Mouse (Mus musculus) E14TG2a.4 (cell line): ENCODE measurements around the gene Npsr1.

Source experiments
- H3K27me3 ChIP-seq: 2 replicates; pipeline ENCODE4 v1.6.1; 2014; ENCODE audit warnings: low read length, control low read depth; ENCODE audit not compliant: insufficient read depth
- H3K36me3 ChIP-seq: 2 replicates; pipeline ENCODE4 v1.6.1; 2014; ENCODE audit warnings: low read length, control low read depth; ENCODE audit not compliant: insufficient read depth
- H3K4me1 ChIP-seq: replicated peaks from 2 replicates; pipeline ENCODE4 v1.6.1; 2014; ENCODE audit warnings: low read depth, low read length, control low read depth
- H3K4me3 ChIP-seq: replicated peaks from 2 replicates; pipeline ENCODE4 v1.5.1; 2014; ENCODE audit warnings: mild to moderate bottlenecking, low read length
- H3K9me3 ChIP-seq: 2 replicates; pipeline ENCODE4 v1.6.1; 2014; ENCODE audit warnings: low read length, control low read depth
- CTCF ChIP-seq: conservative IDR thresholded peaks from 2 replicates; pipeline ENCODE4 v1.5.1; 2014; ENCODE audit warnings: low read length
- NANOG ChIP-seq: IDR thresholded peaks from 2 replicates; pipeline ENCODE4 v1.6.1; 2014; ENCODE audit warnings: borderline replicate concordance, low read length, mixed read lengths
- POU5F1 ChIP-seq: IDR thresholded peaks from 2 replicates; pipeline ENCODE4 v1.6.1; 2014; ENCODE audit warnings: low read length, borderline replicate concordance

Gene Npsr1

GRCm38 (mm10) chr9:24097696-24098095 lies at the start of gene Npsr1:
Npsr1 (plus strand) TSS chr9:24097996.
- TF ChIP-seq NANOG (no peak), CTCF (no peak), POU5F1 (no peak)
- Histone ChIP-seq H3K4me3 (no peak within 1 kb of the TSS), H3K9me3 (0 out of 2 replicates have a peak, but pooled peaks cover 1% of the 10 kb centered on the region), H3K4me1 (no peaks in the 10 kb centered on the region), H3K27me3 (no peaks in the 10 kb centered on the region), H3K36me3 (no peaks in the 10 kb centered on the region)

GRCm38 (mm10) chr9:24051538-24051937 lies 46.3 kb upstream of the Npsr1 start:
- no peaks in the 10 kb centered on the region for H3K27me3 ChIP-seq
- no peaks in the 10 kb centered on the region for H3K9me3 ChIP-seq
- no peak overlapping the region for H3K4me3 ChIP-seq
- no peaks in the 10 kb centered on the region for H3K36me3 ChIP-seq
- no peaks in the 10 kb centered on the region for H3K4me1 ChIP-seq
- no peak for TF ChIP-seq NANOG
- no peak for TF ChIP-seq CTCF
- no peak for TF ChIP-seq POU5F1

GRCm38 (mm10) chr9:24063251-24063650 lies 34.5 kb upstream of the Npsr1 start:
- TF ChIP-seq CTCF (no peak), NANOG (no peak), POU5F1 (no peak)
- Histone ChIP-seq H3K36me3 (no peaks in the 10 kb centered on the region), H3K27me3 (no peaks in the 10 kb centered on the region), H3K9me3 (no peaks in the 10 kb centered on the region), H3K4me1 (no peaks in the 10 kb centered on the region), H3K4me3 (no peak overlapping the region)

GRCm38 (mm10) chr9:24071664-24072063 lies 26.1 kb upstream of the Npsr1 start:
- Histone ChIP-seq H3K9me3 (0 out of 2 replicates have a peak, but pooled peaks cover 3% of the 10 kb centered on the region), H3K27me3 (no peaks in the 10 kb centered on the region), H3K4me1 (no peaks in the 10 kb centered on the region), H3K4me3 (no peak overlapping the region), H3K36me3 (no peaks in the 10 kb centered on the region)
- TF ChIP-seq CTCF (no peak), NANOG (no peak), POU5F1 (no peak)

GRCm38 (mm10) chr9:24077596-24077995 lies 20.2 kb upstream of the Npsr1 start:
- H3K4me3 ChIP-seq: no peak overlapping the region
- H3K4me1 ChIP-seq: no peaks in the 10 kb centered on the region
- H3K27me3 ChIP-seq: no peaks in the 10 kb centered on the region
- no peak for TF ChIP-seq POU5F1
- no peak for TF ChIP-seq NANOG
- TF ChIP-seq CTCF: no peak
- no peaks in the 10 kb centered on the region for H3K9me3 ChIP-seq
- no peaks in the 10 kb centered on the region for H3K36me3 ChIP-seq

- Histone ChIP-seq H3K9me3 (peaks cover 14% of the 10 kb centered on the region; the same call in 1 of the 2 replicates), H3K4me1 (no peaks in the 10 kb centered on the region), H3K36me3 (no peaks in the 10 kb centered on the region), H3K27me3 (no peaks in the 10 kb centered on the region), H3K4me3 (no peak overlapping the region)
- TF ChIP-seq POU5F1: no peak
- TF ChIP-seq NANOG: no peak
- no peak for TF ChIP-seq CTCF
Observed at GRCm38 (mm10) chr9:24091875-24092274, 5.9 kb upstream of the Npsr1 start.

GRCm38 (mm10) chr9:24098526-24098925 lies 730 bp downstream of the Npsr1 start:
- TF ChIP-seq CTCF (no peak), POU5F1 (no peak), NANOG (no peak)
- no peaks in the 10 kb centered on the region for H3K27me3 ChIP-seq

GRCm38 (mm10) chr9:24099631-24100030 lies 1.8 kb downstream of the Npsr1 start:
- Histone ChIP-seq H3K9me3 (no peaks in the 10 kb centered on the region), H3K4me1 (no peaks in the 10 kb centered on the region), H3K27me3 (no peaks in the 10 kb centered on the region), H3K36me3 (no peaks in the 10 kb centered on the region), H3K4me3 (no peak overlapping the region)
- TF ChIP-seq NANOG: no peak
- TF ChIP-seq POU5F1: no peak

More at GRCm38 (mm10) chr9:24098526-24098925, 730 bp downstream of the Npsr1 start:
- H3K4me1 ChIP-seq: no peaks in the 10 kb centered on the region
- H3K9me3 ChIP-seq: no peaks in the 10 kb centered on the region
- no peaks in the 10 kb centered on the region for H3K36me3 ChIP-seq
- H3K4me3 ChIP-seq: no peak overlapping the region

- Histone ChIP-seq H3K4me3 (no peak overlapping the region), H3K9me3 (no peaks in the 10 kb centered on the region), H3K36me3 (no peaks in the 10 kb centered on the region), H3K27me3 (no peaks in the 10 kb centered on the region), H3K4me1 (no peaks in the 10 kb centered on the region)
- TF ChIP-seq CTCF: peak; percentile 67
- TF ChIP-seq POU5F1: no peak
Observed at GRCm38 (mm10) chr9:24119423-24119822, 21.6 kb downstream of the Npsr1 start.
